Mouse (Mus musculus): Measurements from ENCODE around the gene Mbnl1. TPM values are rescaled to one million over a fixed set of nuclear protein-coding genes. Genes with fewer than 3 reads are reported as not detected.

Mbnl1 gene
- polyA plus RNA-seq, 1 experiment from 2014 or later = 101 TPM

DNA sequence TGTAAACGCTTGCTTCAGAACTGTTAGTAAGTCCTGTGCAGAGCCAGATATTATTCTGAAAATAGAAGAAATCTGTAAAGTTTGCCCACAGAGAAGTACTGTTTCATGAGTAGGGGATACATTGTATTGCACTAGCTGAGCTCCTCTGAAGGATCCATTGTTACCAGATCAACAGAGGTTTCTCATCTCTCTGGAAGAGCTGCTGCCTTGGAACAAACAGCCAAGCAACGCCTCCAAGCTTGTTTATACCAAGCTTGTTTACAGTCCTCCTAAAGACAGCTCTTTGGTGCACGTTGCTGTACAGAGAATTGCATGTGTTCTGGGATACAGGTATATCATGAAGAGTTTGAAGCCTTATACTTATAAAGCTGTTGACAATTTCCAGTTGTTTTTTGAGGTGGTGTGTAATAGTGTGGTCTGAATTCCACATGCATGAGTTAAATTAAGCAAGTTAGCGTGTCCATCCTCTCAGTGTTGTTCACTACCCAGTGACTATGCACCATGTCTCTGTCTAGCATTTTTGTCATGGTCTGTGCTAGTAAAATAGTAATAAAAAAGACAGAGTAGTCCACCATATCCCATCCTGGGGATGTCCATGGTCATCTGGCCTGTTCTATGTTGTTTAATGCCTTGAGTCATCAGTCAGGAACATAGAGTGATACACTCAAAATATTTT is 102.4 kb downstream of the Mbnl1 start:
- no peaks in the 10 kb centered on the region for H3K9me3 ChIP-seq
- H3K27ac ChIP-seq = no peak overlapping the region
- ATAC-seq (ENCODE audit: insufficient number of reproducible peaks, insufficient read depth, low FRiP score, low TSS enrichment, low read depth) = no peak
- peaks cover 25% of the 10 kb centered on the region for H3K4me1 ChIP-seq
- no peak overlapping the region for H3K9ac ChIP-seq
- H3K27me3 ChIP-seq = no peaks in the 10 kb centered on the region
- 66% methylated on average over 4 of the region's 4 CpGs for WGBS
- no peak overlapping the region for H3K4me3 ChIP-seq
- no peaks in the 10 kb centered on the region for H3K36me3 ChIP-seq
- H3K4me2 ChIP-seq = no peak overlapping the region

- no peaks in the 10 kb centered on the region for H3K27me3 ChIP-seq
- peaks cover 30% of the 10 kb centered on the region for H3K4me1 ChIP-seq
- no peak overlapping the region for H3K9ac ChIP-seq
- H3K9me3 ChIP-seq = no peaks in the 10 kb centered on the region
- no peak overlapping the region for H3K27ac ChIP-seq
- H3K4me3 ChIP-seq = no peak overlapping the region
- H3K36me3 ChIP-seq = no peaks in the 10 kb centered on the region
- no peak overlapping the region for H3K4me2 ChIP-seq
- ATAC-seq (ENCODE audit: insufficient number of reproducible peaks, insufficient read depth, low FRiP score, low TSS enrichment, low read depth) = no peak
- 43% methylated on average over 2 of the region's 2 CpGs for WGBS
These were observed 103.3 kb downstream of the Mbnl1 start for GRCm38 (mm10) chr3:60575945-60576344.

DNA sequence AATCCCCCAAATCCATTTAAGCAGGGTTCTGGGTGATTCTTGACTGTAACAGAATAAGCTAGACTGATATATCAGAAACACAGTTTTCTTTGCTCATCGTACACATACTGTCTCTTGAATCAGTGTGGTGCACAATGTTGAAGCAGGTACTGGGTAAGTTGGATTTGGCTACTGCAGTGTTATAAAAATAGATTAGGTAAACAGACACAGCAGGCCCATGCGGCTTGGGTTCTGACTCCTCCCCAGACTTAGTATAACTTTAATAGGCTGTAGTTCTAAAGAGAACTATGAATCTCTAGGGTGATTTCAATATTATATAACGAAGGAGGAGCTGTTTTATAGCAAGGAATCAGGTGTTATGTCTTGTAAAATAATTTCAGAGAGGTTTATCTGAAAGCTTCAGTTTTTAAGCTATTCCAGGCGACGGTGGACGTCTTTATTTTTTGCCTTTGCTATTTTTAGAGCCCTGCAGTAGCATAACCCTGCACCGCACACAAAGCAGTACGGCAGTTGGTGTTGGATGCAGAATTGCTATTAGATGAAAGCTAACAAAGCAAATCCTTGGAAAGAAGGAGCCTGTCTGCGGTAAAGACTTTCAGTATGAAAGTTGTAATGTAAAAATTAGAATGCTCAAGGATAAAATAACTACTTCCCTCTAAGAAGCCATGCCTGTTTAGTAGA is 103.9 kb downstream of the Mbnl1 start:
- Histone ChIP-seq H3K9ac (no peak overlapping the region), H3K36me3 (no peaks in the 10 kb centered on the region), H3K4me1 (peaks cover 31% of the 10 kb centered on the region), H3K27ac (no peak overlapping the region), H3K9me3 (no peaks in the 10 kb centered on the region), H3K27me3 (no peaks in the 10 kb centered on the region), H3K4me3 (no peak overlapping the region), H3K4me2 (no peak overlapping the region)
- no peak for ATAC-seq (ENCODE audit: insufficient number of reproducible peaks, insufficient read depth, low FRiP score, low TSS enrichment, low read depth)
- WGBS = 60% methylated on average over 9 of the region's 9 CpGs

GRCm38 (mm10) chr3:60579880-60580279 is 107.2 kb downstream of the Mbnl1 start:
- no peak for ATAC-seq (ENCODE audit: insufficient number of reproducible peaks, insufficient read depth, low FRiP score, low TSS enrichment, low read depth)
- 88% methylated on average over 4 of the region's 4 CpGs for WGBS
- no peaks in the 10 kb centered on the region for H3K36me3 ChIP-seq

GRCm38 (mm10) chr3:60580699-60581098 is 108.1 kb downstream of the Mbnl1 start:
- no peak overlapping the region for H3K9ac ChIP-seq
- H3K27ac ChIP-seq = no peak overlapping the region
- H3K27me3 ChIP-seq = no peaks in the 10 kb centered on the region
- H3K4me2 ChIP-seq = no peak overlapping the region
- H3K36me3 ChIP-seq = no peaks in the 10 kb centered on the region
- WGBS = 48% methylated on average over 5 of the region's 5 CpGs
- H3K4me1 ChIP-seq = peaks cover 36% of the 10 kb centered on the region
- H3K4me3 ChIP-seq = no peak overlapping the region
- no peak for ATAC-seq (ENCODE audit: insufficient number of reproducible peaks, insufficient read depth, low FRiP score, low TSS enrichment, low read depth)
- H3K9me3 ChIP-seq = no peaks in the 10 kb centered on the region

More at GRCm38 (mm10) chr3:60579880-60580279, 107.2 kb downstream of the Mbnl1 start:
- no peaks in the 10 kb centered on the region for H3K27me3 ChIP-seq
- H3K27ac ChIP-seq = no peak overlapping the region
- no peak overlapping the region for H3K4me2 ChIP-seq
- peaks cover 41% of the 10 kb centered on the region for H3K4me1 ChIP-seq
- H3K4me3 ChIP-seq = no peak overlapping the region
- no peaks in the 10 kb centered on the region for H3K9me3 ChIP-seq
- no peak overlapping the region for H3K9ac ChIP-seq

- ATAC-seq (ENCODE audit: insufficient number of reproducible peaks, insufficient read depth, low FRiP score, low TSS enrichment, low read depth) = no peak
- Histone ChIP-seq H3K9ac (no peak overlapping the region), H3K36me3 (no peaks in the 10 kb centered on the region), H3K4me2 (no peak overlapping the region), H3K4me3 (no peak overlapping the region), H3K4me1 (peaks cover 26% of the 10 kb centered on the region), H3K9me3 (no peaks in the 10 kb centered on the region), H3K27ac (no peak overlapping the region), H3K27me3 (no peaks in the 10 kb centered on the region)
- 17% methylated on average over 3 of the region's 3 CpGs for WGBS
These were observed 109.5 kb downstream of the Mbnl1 start for GRCm38 (mm10) chr3:60582154-60582553.

- H3K36me3 ChIP-seq = no peaks in the 10 kb centered on the region
- H3K4me2 ChIP-seq = no peak overlapping the region
- no peak overlapping the region for H3K9ac ChIP-seq
- no peak overlapping the region for H3K27ac ChIP-seq
- H3K9me3 ChIP-seq = no peaks in the 10 kb centered on the region
- H3K27me3 ChIP-seq = no peaks in the 10 kb centered on the region
- H3K4me3 ChIP-seq = no peak overlapping the region
- H3K4me1 ChIP-seq = peaks cover 26% of the 10 kb centered on the region
- WGBS = 53% methylated on average over 1 of the region's 1 CpGs
- no peak for ATAC-seq (ENCODE audit: insufficient number of reproducible peaks, insufficient read depth, low FRiP score, low TSS enrichment, low read depth)
These were observed 110.0 kb downstream of the Mbnl1 start for GRCm38 (mm10) chr3:60582620-60583019.

DNA sequence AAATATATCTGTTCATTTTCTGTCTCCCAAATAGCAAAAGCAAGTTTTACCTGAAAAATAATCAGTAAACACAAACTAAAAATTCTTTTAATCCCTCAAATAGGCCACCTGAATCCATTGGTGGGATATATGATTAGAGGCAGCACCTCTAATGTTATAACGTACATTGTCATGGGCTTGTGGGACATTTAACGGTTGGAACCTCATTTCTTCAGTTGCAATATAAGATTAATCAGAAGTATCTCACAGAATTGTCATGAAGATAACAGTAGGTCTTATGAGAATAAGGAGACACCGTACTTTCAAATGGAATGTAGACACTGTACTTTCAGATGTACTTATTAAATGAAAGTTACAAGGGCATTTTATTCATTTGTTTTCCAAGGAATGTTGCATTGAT is 112.1 kb downstream of the Mbnl1 start:
- H3K36me3 ChIP-seq = no peaks in the 10 kb centered on the region
- no peak for ATAC-seq (ENCODE audit: insufficient number of reproducible peaks, insufficient read depth, low FRiP score, low TSS enrichment, low read depth)
- H3K9me3 ChIP-seq = no peaks in the 10 kb centered on the region
- no peaks in the 10 kb centered on the region for H3K27me3 ChIP-seq
- no peak overlapping the region for H3K4me2 ChIP-seq
- H3K4me1 ChIP-seq = peaks cover 29% of the 10 kb centered on the region
- H3K27ac ChIP-seq = no peak overlapping the region
- no peak overlapping the region for H3K9ac ChIP-seq
- 92% methylated on average over 3 of the region's 3 CpGs for WGBS
- H3K4me3 ChIP-seq = no peak overlapping the region

DNA sequence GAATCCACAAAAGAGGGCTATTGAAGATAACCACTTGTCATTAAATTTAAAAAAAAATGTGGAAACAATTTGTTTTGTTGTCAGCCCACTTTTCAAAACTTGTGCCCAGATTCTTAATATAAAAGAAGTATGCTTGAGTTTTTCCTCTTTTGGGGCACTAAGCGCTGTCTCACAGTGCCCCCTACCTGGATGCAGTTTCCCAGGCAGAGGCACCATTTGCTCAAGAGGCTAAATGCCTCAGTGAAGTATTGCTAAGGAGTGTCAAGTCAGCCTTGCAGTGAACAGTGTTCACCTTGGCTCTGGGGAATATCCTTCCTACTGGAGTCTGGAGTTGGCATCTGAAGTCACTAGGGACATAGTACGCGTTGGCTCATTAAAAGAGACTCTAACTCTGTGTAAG is 113.4 kb downstream of the Mbnl1 start:
- 87% methylated on average over 3 of the region's 3 CpGs for WGBS
- Histone ChIP-seq H3K4me3 (no peak overlapping the region), H3K9ac (no peak overlapping the region), H3K4me1 (peaks cover 21% of the 10 kb centered on the region), H3K9me3 (no peaks in the 10 kb centered on the region), H3K27me3 (no peaks in the 10 kb centered on the region), H3K27ac (no peak overlapping the region), H3K36me3 (no peaks in the 10 kb centered on the region), H3K4me2 (no peak overlapping the region)
- ATAC-seq (ENCODE audit: insufficient number of reproducible peaks, insufficient read depth, low FRiP score, low TSS enrichment, low read depth) = no peak

DNA sequence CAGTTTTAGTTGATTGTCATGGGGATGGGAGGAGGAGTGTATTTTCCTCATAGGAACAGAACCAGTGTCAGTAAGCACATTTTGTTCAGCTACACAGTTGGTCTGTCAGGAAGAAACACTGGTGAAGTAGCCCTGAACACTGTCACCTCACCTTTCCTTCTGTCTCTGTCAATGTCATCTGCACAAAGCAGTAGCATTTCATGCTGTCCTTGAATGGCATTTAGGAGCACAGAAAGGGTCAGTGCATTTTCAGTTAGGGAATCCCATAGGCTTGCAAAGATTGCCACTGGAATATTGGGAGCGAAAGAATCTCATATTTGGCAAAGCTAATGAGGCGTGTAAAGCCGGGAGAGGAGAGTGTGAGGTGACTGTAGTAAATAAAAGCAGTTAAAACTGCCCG is 114.5 kb downstream of the Mbnl1 start:
- H3K4me1 ChIP-seq = peaks cover 21% of the 10 kb centered on the region
- no peak overlapping the region for H3K4me3 ChIP-seq
- H3K9me3 ChIP-seq = no peaks in the 10 kb centered on the region
- H3K4me2 ChIP-seq = no peak overlapping the region
- ATAC-seq (ENCODE audit: insufficient number of reproducible peaks, insufficient read depth, low FRiP score, low TSS enrichment, low read depth) = no peak
- no peaks in the 10 kb centered on the region for H3K27me3 ChIP-seq
- H3K27ac ChIP-seq = no peak overlapping the region
- H3K9ac ChIP-seq = no peak overlapping the region
- WGBS = 81% methylated on average over 4 of the region's 4 CpGs
- no peaks in the 10 kb centered on the region for H3K36me3 ChIP-seq

GRCm38 (mm10) chr3:60589361-60589760 is 116.7 kb downstream of the Mbnl1 start:
- no peak for ATAC-seq (ENCODE audit: insufficient number of reproducible peaks, insufficient read depth, low FRiP score, low TSS enrichment, low read depth)
- no peak overlapping the region for H3K27ac ChIP-seq
- no peaks in the 10 kb centered on the region for H3K36me3 ChIP-seq
- no peak overlapping the region for H3K9ac ChIP-seq
- no peak overlapping the region for H3K4me3 ChIP-seq
- no peak overlapping the region for H3K4me2 ChIP-seq
- WGBS = 53% methylated on average over 3 of the region's 3 CpGs
- peaks cover 25% of the 10 kb centered on the region for H3K4me1 ChIP-seq
- H3K9me3 ChIP-seq = no peaks in the 10 kb centered on the region
- H3K27me3 ChIP-seq = no peaks in the 10 kb centered on the region

- no peak overlapping the region for H3K27ac ChIP-seq
- 0 out of 2 replicates have a peak, but pooled peaks cover 2% of the 10 kb centered on the region for H3K36me3 ChIP-seq
- H3K4me2 ChIP-seq = no peak overlapping the region
- peaks cover 21% of the 10 kb centered on the region for H3K4me1 ChIP-seq
- no peaks in the 10 kb centered on the region for H3K27me3 ChIP-seq
- no peaks in the 10 kb centered on the region for H3K9me3 ChIP-seq
- ATAC-seq (ENCODE audit: insufficient number of reproducible peaks, insufficient read depth, low FRiP score, low TSS enrichment, low read depth) = no peak
- 83% methylated on average over 10 of the region's 10 CpGs for WGBS
- no peak overlapping the region for H3K4me3 ChIP-seq
- H3K9ac ChIP-seq = no peak overlapping the region
These were observed 123.0 kb downstream of the Mbnl1 start for GRCm38 (mm10) chr3:60595606-60596005.

Measured in embryonic facial prominence, embryonic 13.5 days (tissue).